ENCODE assay signal across 9 mouse cellular contexts in genomic region chr4:134272731-134273416, GRCm38 (mm10). TPM values are rescaled to one million over a fixed set of nuclear protein-coding genes. Genes with fewer than 3 reads are reported as not detected.
DNase-seq lines count a peak whose midpoint lies in the region; ATAC-seq and TF ChIP-seq lines count a peak whose summit lies in the region.
"Had no signal": no experiment of that assay in that cellular context is flagged by ENCODE, and none has a peak within 500 bp of the region (broad histone marks: within the 10 kb centered on the region; RNA-seq: fewer than 3 reads in every experiment).

No protein-coding gene starts in this region.

- ATAC-seq in heart, embryonic 12.5 days (ENCODE audit: insufficient number of reproducible peaks, low FRiP score), result 0 out of 2 replicates have a peak, but pooled peaks have one; percentile 56
- no peak for ATAC-seq in limb, embryonic 13.5 days (ENCODE audit: low FRiP score, low read depth)

- DNase-seq in heart, postnatal 4 days, result no peak
- peak; percentile 21 for DNase-seq in thymus, postnatal 25 days
- DNase-seq in thymus, adult 18-20 months, result no peak
- DNase-seq in cerebellum, adult 8-10 months, result no peak
- DNase-seq in B cell, adult 2 months, result no peak
- DNase-seq in cerebellum, adult 2 months, result no peak
- DNase-seq: kidney, adult 11 months had no signal

- no peak for TF ChIP-seq POLR2A in cerebellum, adult 2 months (IDR thresholded peaks at IDR 0.05; ENCODE audit: borderline replicate concordance, insufficient read depth, low read length)

- H3K4me1 ChIP-seq in heart, embryonic 12.5 days (replicated peaks), result peaks cover 7% of the 10 kb centered on the region; the same call in 1 of the 2 replicates
- no peaks in the 10 kb centered on the region; the same call in 1 of the 2 replicates for H3K4me1 ChIP-seq in limb, embryonic 13.5 days
- no peaks in the 10 kb centered on the region for H3K4me1 ChIP-seq in cerebellum, adult 2 months (ENCODE audit: control insufficient read depth, insufficient read depth, low read length)

- peaks cover 18% of the 10 kb centered on the region for H3K36me3 ChIP-seq in heart, embryonic 12.5 days
- H3K36me3 ChIP-seq in limb, embryonic 13.5 days, result peaks cover 23% of the 10 kb centered on the region

- no peaks in the 10 kb centered on the region for H3K27me3 ChIP-seq in heart, embryonic 12.5 days (replicated peaks)
- H3K27me3 ChIP-seq in limb, embryonic 13.5 days, result no peaks in the 10 kb centered on the region
- H3K27me3 ChIP-seq in cerebellum, adult 2 months (ENCODE audit: control insufficient read depth, insufficient read depth, low read length), result no peaks in the 10 kb centered on the region; the same call in 1 of the 2 replicates

- peak overlapping the region; percentile 59 for H3K4me2 ChIP-seq in heart, embryonic 12.5 days
- peak overlapping the region; percentile 54 for H3K4me2 ChIP-seq in limb, embryonic 13.5 days (replicated peaks)

- peak overlapping the region; percentile 35 for H3K4me3 ChIP-seq in heart, embryonic 12.5 days
- H3K4me3 ChIP-seq in limb, embryonic 13.5 days, result peak overlapping the region; percentile 16
- no peak overlapping the region for H3K4me3 ChIP-seq in cerebellum, adult 2 months (replicated peaks; ENCODE audit: insufficient read depth, low read depth, low read length)

- peaks cover 4% of the 10 kb centered on the region; the same call in 1 of the 2 replicates for H3K9me3 ChIP-seq in heart, embryonic 12.5 days (replicated peaks)
- H3K9me3 ChIP-seq in limb, embryonic 13.5 days, result no peaks in the 10 kb centered on the region

- peak overlapping the region; percentile 15; the same call in 1 of the 2 replicates for H3K9ac ChIP-seq in heart, embryonic 12.5 days
- H3K9ac ChIP-seq in limb, embryonic 13.5 days, result no peak overlapping the region

- no peak for TF ChIP-seq CTCF in cerebellum, adult 2 months (IDR thresholded peaks at IDR 0.05; ENCODE audit: borderline replicate concordance, insufficient read depth, low read depth, low read length)

- 22% methylated on average over 12 of the region's 13 CpGs for WGBS in heart, embryonic 12.5 days
- 21% methylated on average over 12 of the region's 13 CpGs for WGBS in limb, embryonic 13.5 days
- WGBS in cerebellum, adult 2 months, result 35% methylated on average over 13 of the region's 13 CpGs

- no peak overlapping the region for H3K27ac ChIP-seq in heart, embryonic 12.5 days (ENCODE audit: poor library complexity, severe bottlenecking)
- no peak overlapping the region for H3K27ac ChIP-seq in limb, embryonic 13.5 days
- H3K27ac ChIP-seq in cerebellum, adult 2 months (ENCODE audit: insufficient read depth, low read length), result no peak overlapping the region

RNA-seq across cellular contexts. Expression of gene Pdik1l, which starts 14.8 kb away (rescaled TPM):
- 14.9 and 18.1 TPM in 2 replicates for polyA plus RNA-seq in heart, embryonic 12.5 days (2016; fragmentation: Nextera tagmentation; extraction: Ambion mirVana)
- total RNA-seq in heart, postnatal 4 days (2021), result 10 to 100 TPM; 11.8 to 12.2 TPM
- polyA plus RNA-seq in limb, embryonic 13.5 days (2015; fragmentation: Nextera tagmentation; extraction: Ambion mirVana), result 21.7 and 22.6 TPM in 2 replicates
- 8.9 and 9.6 TPM in 2 replicates for polyA plus RNA-seq in cerebellum, adult 2 months (2012; rRNA removed)

RNA-seq across cellular contexts. Expression of gene Grrp1, which starts 19.0 kb away (rescaled TPM):
- 4.5 TPM in 2 replicates for polyA plus RNA-seq in heart, embryonic 12.5 days (2016; fragmentation: Nextera tagmentation; extraction: Ambion mirVana)
- 10 to 100 TPM in 1 of 2 experiments, 1 to 10 TPM in 1; 8.9 to 10.3 TPM for total RNA-seq in heart, postnatal 4 days (2021)
- 4.7 and 5.3 TPM in 2 replicates for polyA plus RNA-seq in limb, embryonic 13.5 days (2015; fragmentation: Nextera tagmentation; extraction: Ambion mirVana)
- polyA plus RNA-seq in cerebellum, adult 2 months (2012; rRNA removed), result 6.6 and 7.6 TPM in 2 replicates

RNA-seq across cellular contexts. Expression of gene Gm30191, which starts 26.1 kb away (rescaled TPM):
- not detected in 2 replicates for polyA plus RNA-seq in heart, embryonic 12.5 days (2016; fragmentation: Nextera tagmentation; extraction: Ambion mirVana)
- total RNA-seq in heart, postnatal 4 days (2021), result not detected
- polyA plus RNA-seq in limb, embryonic 13.5 days (2015; fragmentation: Nextera tagmentation; extraction: Ambion mirVana), result not detected in 2 replicates
- polyA plus RNA-seq in cerebellum, adult 2 months (2012; rRNA removed), result 1.8 and 1.9 TPM in 2 replicates

RNA-seq across cellular contexts. Expression of gene Zfp593, which starts 27.5 kb away (rescaled TPM):
- polyA plus RNA-seq in heart, embryonic 12.5 days (2016; fragmentation: Nextera tagmentation; extraction: Ambion mirVana), result 11.2 and 12.3 TPM in 2 replicates
- 1 to 10 TPM; 5.8 TPM for total RNA-seq in heart, postnatal 4 days (2021)
- 15.6 and 17.8 TPM in 2 replicates for polyA plus RNA-seq in limb, embryonic 13.5 days (2015; fragmentation: Nextera tagmentation; extraction: Ambion mirVana)
- polyA plus RNA-seq in cerebellum, adult 2 months (2012; rRNA removed), result 10.7 and 11.7 TPM in 2 replicates

RNA-seq across cellular contexts. Expression of gene E130218I03Rik, which starts 29.4 kb away (rescaled TPM):
- 0.23 and 0.51 TPM in 2 replicates for polyA plus RNA-seq in heart, embryonic 12.5 days (2016; fragmentation: Nextera tagmentation; extraction: Ambion mirVana)
- total RNA-seq in heart, postnatal 4 days (2021), result not detected
- polyA plus RNA-seq in limb, embryonic 13.5 days (2015; fragmentation: Nextera tagmentation; extraction: Ambion mirVana), result 0.23 and 0.66 TPM in 2 replicates
- 0.52 and 0.84 TPM in 2 replicates for polyA plus RNA-seq in cerebellum, adult 2 months (2012; rRNA removed)
